Mouse (Mus musculus) heart, postnatal 0 days (tissue): ENCODE measurements around the gene Tut7. TPM values are rescaled to one million over a fixed set of nuclear protein-coding genes. Genes with fewer than 3 reads are reported as not detected.
A peak's percentile ranks its signal among the peaks of the same experiment; 100 is the strongest.
"Not testable (repeated sequence)": the region's sequence is repeated elsewhere in the genome, so short reads cannot be mapped to it uniquely, and the experiment has no call there.

Experiments used
- ATAC-seq: fragments of 200-750 bp; cut with Nextera tagmentation; 2 replicates; pipeline ENCODE4 v1.8.0; 2017; ENCODE audit warnings: low read depth, moderate number of reproducible peaks, moderate library complexity; ENCODE audit not compliant: insufficient read depth
- DNase-seq: peaks from one replicate; pipeline ENCODE4 v3.0.0-alpha.2; 2016; ENCODE audit warnings: low spot score
- H3K27ac ChIP-seq: fragments of 300-500 bp; sonication (generic); 2 replicates; pipeline ENCODE4 v1.5.1; 2014; ENCODE audit warnings: low read depth, mild to moderate bottlenecking
- H3K27me3 ChIP-seq: fragments of 300-500 bp; sonication (generic); 2 replicates; pipeline ENCODE4 v1.6.1; 2014; ENCODE audit warnings: low read length, mixed read lengths; ENCODE audit not compliant: control insufficient read depth, insufficient read depth
- H3K36me3 ChIP-seq: fragments of 300-500 bp; sonication (generic); replicated peaks from 2 replicates; pipeline ENCODE4 v1.6.1; 2014; ENCODE audit warnings: low read length, mixed read lengths; ENCODE audit not compliant: control insufficient read depth, insufficient read depth
- H3K4me1 ChIP-seq: fragments of 300-500 bp; sonication (generic); 2 replicates; pipeline ENCODE4 v1.6.1; 2014; ENCODE audit warnings: antibody characterized with exemption; ENCODE audit not compliant: control insufficient read depth, insufficient read depth
- H3K4me2 ChIP-seq: fragments of 300-500 bp; sonication (generic); 2 replicates; pipeline ENCODE4 v1.6.1; 2014; ENCODE audit warnings: low read depth, mild to moderate bottlenecking, low read length, moderate library complexity
- H3K4me3 ChIP-seq: fragments of 300-500 bp; sonication (generic); 2 replicates; pipeline ENCODE4 v1.5.1; 2014; ENCODE audit warnings: low read depth, low read length
- H3K9ac ChIP-seq: fragments of 300-500 bp; sonication (generic); replicated peaks from 2 replicates; pipeline ENCODE4 v1.6.1; 2014; ENCODE audit warnings: low read depth, low read length, mixed read lengths
- H3K9me3 ChIP-seq: fragments of 300-500 bp; sonication (generic); replicated peaks from 2 replicates; pipeline ENCODE4 v1.6.1; 2016; ENCODE audit warnings: low read length; ENCODE audit not compliant: control insufficient read depth
- CTCF ChIP-seq: IDR thresholded peaks from 2 replicates; pipeline ENCODE4 v1.5.1; 2016; ENCODE audit warnings: antibody characterized with exemption, control low read depth, low read depth
- EP300 ChIP-seq: IDR thresholded peaks from 2 replicates; pipeline ENCODE4 v1.6.1; 2016; ENCODE audit warnings: antibody characterized with exemption, low read depth
- WGBS: fragments of 180-500 bp; shearing (Covaris S2); extraction: QIAGEN DNeasy Blood & Tissue Kit; methylation state at CpG from one replicate; pipeline ENCODE4 v1.1.7; 2014; 5-methylcytosine and 5-hydroxymethylcytosine counted together
- polyA plus RNA-seq: library from polyadenylated mRNA; unstranded; fragments of >200 nt; fragmentation: Nextera tagmentation; extraction: Ambion mirVana; gene quantifications from 2 replicates; pipeline ENCODE4 v1.2.1, GENCODE M21; 2015
- total RNA-seq: library from RNA; depleted of rRNA; stranded (reverse); fragments of >200 nt; gene quantifications from 2 replicates; pipeline ENCODE4 v1.2.3, GENCODE M21; 2014; ENCODE audit warnings: low replicate concordance; rRNA removed

The Tut7 gene
- total and polyA plus RNA-seq, 2 experiments from 2014 or later: 19.3 to 26.3 TPM

DNA sequence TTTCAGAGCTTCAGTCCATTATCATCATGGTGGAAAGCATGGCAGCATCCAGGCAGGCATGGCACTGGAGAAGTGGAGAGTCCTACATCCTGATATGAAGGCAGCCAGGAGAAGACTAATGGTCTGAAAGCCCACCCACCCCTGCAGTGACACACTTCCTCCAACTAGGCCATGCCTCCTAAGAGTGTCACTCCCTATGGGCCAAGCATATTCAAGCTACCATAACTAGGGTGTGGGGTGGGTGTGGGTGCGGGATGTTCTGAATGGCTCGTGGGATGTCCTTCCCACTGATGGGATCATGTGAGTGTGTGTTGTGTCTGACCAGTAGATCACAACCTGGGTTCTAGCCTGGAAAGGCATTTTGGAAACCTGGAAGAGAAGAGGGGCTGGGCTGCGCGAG, 89.0 kb downstream of the Tut7 start:
- Histone ChIP-seq H3K9me3 (no peaks in the 10 kb centered on the region), H3K27me3 (no peaks in the 10 kb centered on the region), H3K27ac (no peak overlapping the region), H3K4me2 (no peak overlapping the region), H3K4me3 (no peak overlapping the region), H3K9ac (no peak overlapping the region), H3K36me3 (no peaks in the 10 kb centered on the region), H3K4me1 (no peaks in the 10 kb centered on the region)
- WGBS: 73% methylated on average over 4 of the region's 4 CpGs
- TF ChIP-seq EP300: no peak
- no peak for TF ChIP-seq CTCF
- DNase-seq (no peak), ATAC-seq (no peak)

DNA sequence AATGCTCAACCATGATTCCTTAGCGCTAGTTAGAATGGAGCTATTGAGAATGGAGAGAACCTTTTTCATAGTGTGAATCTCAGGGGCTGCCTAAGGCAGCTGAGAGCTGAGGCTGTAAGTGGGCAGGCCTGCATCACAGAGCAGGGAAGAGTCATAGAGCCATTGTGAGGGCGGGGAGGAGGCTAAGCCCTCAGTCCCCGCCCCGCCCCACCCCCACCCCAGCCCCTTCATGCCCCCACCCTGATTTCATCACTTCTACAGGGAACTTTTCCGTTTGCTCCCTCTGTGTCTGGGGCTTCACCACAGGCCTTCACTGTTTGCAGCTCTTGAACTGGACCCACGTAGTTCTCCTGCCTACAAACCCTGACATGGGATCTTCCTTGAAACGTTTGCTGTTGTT, 91.3 kb downstream of the Tut7 start, which contains the start of gene Spata31d1d:
Gene Spata31d1d, minus strand, starts transcription at position 101 of the 400 bp plus-strand sequence.
- Histone ChIP-seq H3K4me1 (no peaks in the 10 kb centered on the region), H3K36me3 (no peaks in the 10 kb centered on the region), H3K27me3 (0 out of 2 replicates have a peak, but pooled peaks cover under 1% of the 10 kb centered on the region), H3K4me2 (no peak within 1 kb of the TSS), H3K4me3 (no peak within 1 kb of the TSS), H3K9me3 (no peaks in the 10 kb centered on the region), H3K27ac (no peak within 1 kb of the TSS), H3K9ac (no peak within 1 kb of the TSS)
- TF ChIP-seq CTCF (no peak), EP300 (no peak)
- WGBS: 37% methylated on average over 7 of the region's 7 CpGs
- DNase-seq: no peak
- no peak for ATAC-seq

DNA sequence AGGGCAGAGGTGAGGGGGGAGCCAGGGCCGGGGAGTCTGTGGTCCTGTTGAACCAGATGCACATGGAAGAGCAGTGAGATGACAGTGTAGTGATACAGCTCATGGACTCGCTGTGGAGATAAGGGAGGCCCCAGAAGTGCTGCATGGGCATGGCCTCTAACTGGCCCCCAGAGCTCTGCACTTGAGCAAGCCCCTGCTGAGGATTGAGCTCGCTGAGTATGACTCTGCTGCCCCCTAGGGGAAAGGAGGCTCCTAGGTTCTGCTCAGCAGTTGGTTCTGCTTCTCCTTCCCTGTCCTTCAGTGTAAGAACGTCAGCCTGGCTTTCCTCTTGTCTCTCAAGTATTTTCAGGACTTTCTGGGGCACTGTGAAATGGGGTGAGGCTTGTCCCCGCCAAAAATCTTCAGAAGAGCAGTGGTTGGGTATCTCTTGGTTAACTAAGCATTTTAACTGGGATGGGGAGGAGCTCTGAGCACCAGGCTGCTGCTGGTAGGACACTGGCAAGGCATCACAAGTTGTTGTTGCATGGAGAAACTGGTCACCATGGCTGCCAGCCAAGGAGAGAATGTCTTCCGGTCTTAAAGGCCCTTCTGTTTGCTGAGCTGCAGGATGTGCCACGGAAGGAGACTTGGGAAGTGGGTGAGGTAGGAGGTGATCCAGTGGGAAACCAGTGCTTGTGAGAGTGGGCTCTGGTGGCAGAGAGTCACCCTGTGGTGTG, 94.4 kb downstream of the Tut7 start:
- 15% methylated on average over 7 of the region's 7 CpGs for WGBS

DNA sequence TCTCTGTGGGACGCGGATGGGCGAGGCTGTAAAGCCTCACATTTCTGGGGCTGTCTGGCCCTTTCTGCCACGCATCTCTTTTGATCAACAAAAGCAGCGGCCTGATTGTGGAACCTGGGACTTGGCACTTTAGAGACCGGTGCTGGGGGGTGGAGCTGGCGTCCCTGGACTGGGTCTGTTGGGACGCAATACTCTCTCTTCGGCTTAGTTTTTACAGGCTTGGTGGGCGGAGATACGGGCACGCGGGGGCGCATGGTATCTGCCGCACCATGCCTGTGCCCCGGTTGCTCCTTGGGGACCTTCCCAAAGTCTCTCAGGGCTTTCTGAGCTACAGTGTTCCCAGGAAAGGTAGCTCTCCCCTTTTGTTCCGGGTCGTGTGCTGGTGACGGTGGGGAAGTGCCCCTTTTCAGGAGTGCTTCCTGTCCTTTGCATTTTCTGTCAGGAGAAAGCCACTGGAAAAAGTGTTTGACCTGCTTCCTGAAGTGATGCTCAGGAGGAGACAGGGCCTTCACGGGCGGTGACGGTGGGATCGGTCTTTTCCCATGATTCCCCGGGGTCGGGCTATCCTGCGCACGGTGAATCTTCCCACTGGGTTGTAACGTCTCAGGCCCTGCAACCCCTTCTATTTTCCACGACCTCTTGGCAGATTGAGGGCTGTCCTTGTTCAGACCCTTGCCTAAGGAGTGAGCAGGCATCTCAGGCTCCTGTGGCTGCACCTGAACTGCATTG, 96.6 kb downstream of the Tut7 start:
- Histone ChIP-seq H3K9me3 (no peaks in the 10 kb centered on the region), H3K4me2 (peak overlapping the region; percentile 42), H3K4me1 (no peaks in the 10 kb centered on the region; the same call in 1 of the 2 replicates), H3K27ac (no peak overlapping the region), H3K36me3 (no peaks in the 10 kb centered on the region), H3K27me3 (0 out of 2 replicates have a peak, but pooled peaks cover 3% of the 10 kb centered on the region), H3K9ac (0 out of 2 replicates have a peak overlapping the region, but pooled peaks have one; percentile 19), H3K4me3 (peak overlapping the region; percentile 6; the same call in 1 of the 2 replicates)
- no peak for ATAC-seq
- no peak for DNase-seq
- TF ChIP-seq EP300 (no peak), CTCF (no peak)
- 25% methylated on average over 29 of the region's 29 CpGs for whole genome bisulfite sequencing

More for the DNA sequence above, 94.4 kb downstream of the Tut7 start:
- Histone ChIP-seq H3K27ac (no peak overlapping the region), H3K9ac (no peak overlapping the region), H3K4me2 (no peak overlapping the region), H3K36me3 (no peaks in the 10 kb centered on the region), H3K27me3 (0 out of 2 replicates have a peak, but pooled peaks cover 3% of the 10 kb centered on the region), H3K4me1 (no peaks in the 10 kb centered on the region; the same call in 1 of the 2 replicates), H3K4me3 (no peak overlapping the region), H3K9me3 (no peaks in the 10 kb centered on the region)
- DNase-seq (peak; percentile 89), ATAC-seq (peak; percentile 87)
- TF ChIP-seq EP300 (no peak), CTCF (peak; percentile 98)

DNA sequence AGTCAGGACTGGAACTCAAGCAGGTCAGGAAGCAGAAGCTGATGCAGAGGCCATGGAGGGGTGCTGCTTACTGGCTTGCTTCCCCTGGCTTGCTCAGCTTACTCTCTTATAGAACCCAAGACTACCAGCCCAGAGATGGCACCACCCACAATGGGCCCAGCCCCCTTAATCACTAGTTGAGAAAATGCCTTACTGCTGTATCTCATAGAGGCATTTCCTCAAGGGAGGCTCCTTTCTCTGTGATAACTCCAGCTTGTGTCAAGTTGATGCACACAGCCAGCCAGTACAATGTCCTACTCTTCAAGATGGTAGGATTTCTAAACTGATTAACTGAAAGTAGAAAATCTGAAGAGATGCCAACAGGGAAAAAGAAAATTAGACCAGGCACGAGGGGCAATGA, 100.9 kb downstream of the Tut7 start:
- H3K36me3 ChIP-seq, H3K4me2 ChIP-seq, ATAC-seq, H3K27ac ChIP-seq, H3K4me1 ChIP-seq, H3K9ac ChIP-seq, H3K27me3 ChIP-seq, H3K4me3 ChIP-seq, H3K9me3 ChIP-seq, DNase-seq: not testable (repeated sequence)
- WGBS: 67% methylated on average over 1 of the region's 1 CpGs

Other genes starting within 250 kb of the Tut7 start
- gene Agtpbp1, start 237.9 kb downstream of the Tut7 start, total RNA-seq: 21.6 and 21.7 TPM in 2 replicates
- 10.4 and 12.4 TPM in 2 replicates for gene Agtpbp1, start 237.9 kb downstream of the Tut7 start, polyA plus RNA-seq
- 31.3 and 83.1 TPM in 2 replicates for gene Naa35, start 237.9 kb downstream of the Tut7 start, total RNA-seq
- 70.0 and 72.5 TPM in 2 replicates for gene Naa35, start 237.9 kb downstream of the Tut7 start, polyA plus RNA-seq
- 26.6 and 30.4 TPM in 2 replicates for gene Golm1, start 147.3 kb downstream of the Tut7 start, total RNA-seq
- gene Golm1, start 147.3 kb downstream of the Tut7 start, polyA plus RNA-seq: 19.9 and 20.8 TPM in 2 replicates
- not detected in 2 replicates for gene 4921517D22Rik, start 129.0 kb downstream of the Tut7 start, total RNA-seq
- not detected in 2 replicates for gene 4921517D22Rik, start 129.0 kb downstream of the Tut7 start, polyA plus RNA-seq
- gene Spata31d1a, start 112.8 kb downstream of the Tut7 start, total RNA-seq: not detected in 2 replicates
- not detected in 2 replicates for gene Spata31d1a, start 112.8 kb downstream of the Tut7 start, polyA plus RNA-seq
- not detected in 2 replicates for gene Spata31d1b, start 110.9 kb downstream of the Tut7 start, total RNA-seq
- gene Spata31d1b, start 110.9 kb downstream of the Tut7 start, polyA plus RNA-seq: not detected in 2 replicates
- not detected in 2 replicates for gene Spata31d1d, start 91.4 kb downstream of the Tut7 start, total RNA-seq
- not detected in 2 replicates for gene Spata31d1d, start 91.4 kb downstream of the Tut7 start, polyA plus RNA-seq
- gene 1700014D04Rik, start 76.4 kb downstream of the Tut7 start, total RNA-seq: not detected in 2 replicates
- 0.18 TPM in 1 of 2 replicates, not detected in the other for gene 1700014D04Rik, start 76.4 kb downstream of the Tut7 start, polyA plus RNA-seq
- 187 and 193 TPM in 2 replicates for gene Isca1, start 53.3 kb downstream of the Tut7 start, total RNA-seq
- gene Isca1, start 53.3 kb downstream of the Tut7 start, polyA plus RNA-seq: 259 and 270 TPM in 2 replicates
- gene Gm49354, start 40.9 kb downstream of the Tut7 start, total RNA-seq: not detected in 2 replicates
- not detected in 2 replicates for gene Gm49354, start 40.9 kb downstream of the Tut7 start, polyA plus RNA-seq